Mouse (Mus musculus): ENCODE data around the gene Mad1l1.

- TF ChIP-seq POLR2A (IDR thresholded peaks at IDR 0.05; ENCODE audit: low read depth, low read length) (no peak), CTCF (IDR thresholded peaks at IDR 0.05; ENCODE audit: extremely low read depth, insufficient read depth, insufficient read length, insufficient replicate concordance) (no peak)
Measured at GRCm38 (mm10) chr5:140123640-140124366, 197.5 kb downstream of the Mad1l1 start.

Data from spleen, adult 2 months (tissue).